Mouse (Mus musculus) forebrain, embryonic 13.5 days (tissue): ENCODE data around the gene Gm20388. TPM values are rescaled to one million over a fixed set of nuclear protein-coding genes. Genes with fewer than 3 reads are reported as not detected.
A peak's percentile ranks its signal among the peaks of the same experiment; 100 is the strongest.

Experiments used
- ATAC-seq: fragments of 200-750 bp; cut with Nextera tagmentation; 2 replicates; pipeline ENCODE4 v1.8.0; 2017
- H3K27ac ChIP-seq: fragments of 300-500 bp; sonication (generic); 2 replicates; pipeline ENCODE4 v1.5.1; 2015; ENCODE audit warnings: inconsistent platforms, mild to moderate bottlenecking, moderate library complexity
- H3K27me3 ChIP-seq: fragments of 300-500 bp; sonication (generic); 2 replicates; pipeline ENCODE4 v1.6.1; 2015; ENCODE audit warnings: mild to moderate bottlenecking, inconsistent platforms
- H3K36me3 ChIP-seq: fragments of 300-500 bp; sonication (generic); 2 replicates; pipeline ENCODE4 v1.6.1; 2015; ENCODE audit warnings: mild to moderate bottlenecking, inconsistent platforms; ENCODE audit not compliant: poor library complexity, severe bottlenecking
- H3K4me1 ChIP-seq: fragments of 300-500 bp; sonication (generic); 2 replicates; pipeline ENCODE4 v1.6.1; 2015; ENCODE audit warnings: inconsistent platforms
- H3K4me2 ChIP-seq: fragments of 300-500 bp; sonication (generic); 2 replicates; pipeline ENCODE4 v1.6.1; 2015; ENCODE audit warnings: inconsistent platforms, mild to moderate bottlenecking, moderate library complexity
- H3K4me3 ChIP-seq: fragments of 300-500 bp; sonication (generic); 2 replicates; pipeline ENCODE4 v1.5.1; 2015; ENCODE audit warnings: mild to moderate bottlenecking, inconsistent platforms
- H3K9ac ChIP-seq: fragments of 300-500 bp; sonication (generic); 2 replicates; pipeline ENCODE4 v1.6.1; 2015; ENCODE audit warnings: mild to moderate bottlenecking, inconsistent platforms
- H3K9me3 ChIP-seq: fragments of 300-500 bp; sonication (generic); replicated peaks from 2 replicates; pipeline ENCODE4 v1.6.1; 2016; ENCODE audit warnings: inconsistent platforms
- WGBS: fragments of 180-500 bp; shearing (Covaris S2); methylation state at CpG from one replicate; pipeline ENCODE4 v1.1.7; 2015; 5-methylcytosine and 5-hydroxymethylcytosine counted together
- polyA plus RNA-seq: library from polyadenylated mRNA; unstranded; fragments of >200 nt; fragmentation: Nextera tagmentation; extraction: Ambion mirVana; gene quantifications from 2 replicates; pipeline ENCODE4 v1.2.1, GENCODE M21; 2015

Gm20388 gene
- polyA plus RNA-seq, 1 experiment from 2014 or later: 5.6 TPM

- peak; percentile 19; the same call in 1 of the 2 replicates for ATAC-seq
- Histone ChIP-seq H3K36me3 (no peaks in the 10 kb centered on the region), H3K4me1 (peaks cover 27% of the 10 kb centered on the region), H3K27ac (no peak overlapping the region), H3K27me3 (no peaks in the 10 kb centered on the region), H3K9ac (no peak overlapping the region), H3K4me3 (no peak overlapping the region), H3K9me3 (no peaks in the 10 kb centered on the region), H3K4me2 (no peak overlapping the region)
- WGBS: 43% methylated on average over 7 of the region's 7 CpGs
These were observed 214.3 kb downstream of the Gm20388 start for GRCm38 (mm10) chr8:120124836-120125389.

DNA sequence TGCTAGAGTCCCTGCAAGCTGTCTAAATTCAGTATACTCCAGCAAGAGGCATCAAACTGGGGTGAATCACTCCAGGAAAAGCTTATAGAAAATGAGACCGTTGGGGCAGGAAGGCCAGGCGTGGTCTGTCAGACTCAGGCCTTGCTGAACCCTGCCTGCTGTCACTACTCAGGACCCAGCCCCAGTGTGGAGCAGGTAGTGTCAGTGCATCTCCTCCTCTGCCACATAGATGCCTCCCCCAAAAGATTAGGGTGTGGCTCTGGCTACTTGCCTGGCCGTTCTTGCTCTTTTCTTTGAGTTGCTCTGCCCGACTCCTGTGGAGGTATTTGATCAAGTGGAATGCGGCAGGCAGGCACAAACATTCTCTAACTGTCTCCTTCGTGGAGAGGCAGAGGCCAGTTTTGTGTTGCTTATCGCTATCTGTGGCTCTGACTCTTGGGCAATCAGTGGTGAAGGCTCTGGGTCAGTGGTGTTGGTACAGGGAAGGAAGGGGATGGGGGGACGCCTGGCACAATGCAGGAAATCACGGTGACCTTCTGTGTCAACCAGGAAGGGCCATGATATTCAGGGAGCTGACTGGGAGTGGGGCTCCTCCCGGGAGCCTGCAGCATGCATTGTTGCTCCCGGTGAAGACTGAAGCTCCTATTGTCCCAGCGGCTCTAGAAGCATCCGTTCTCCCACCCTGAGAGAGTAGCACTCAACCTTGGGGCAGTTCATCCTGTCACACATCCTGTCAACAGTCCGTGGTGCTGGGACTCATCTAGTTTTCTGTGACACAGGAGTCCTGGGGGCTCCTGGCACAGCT is 215.9 kb downstream of the Gm20388 start:
- whole genome bisulfite sequencing: 23% methylated on average over 14 of the region's 14 CpGs
- Histone ChIP-seq H3K27me3 (no peaks in the 10 kb centered on the region), H3K36me3 (no peaks in the 10 kb centered on the region), H3K4me3 (no peak overlapping the region), H3K9me3 (no peaks in the 10 kb centered on the region), H3K4me2 (no peak overlapping the region), H3K4me1 (peaks cover 23% of the 10 kb centered on the region), H3K27ac (0 out of 2 replicates have a peak overlapping the region, but pooled peaks have one; percentile 25), H3K9ac (peak overlapping the region; percentile 4; the same call in 1 of the 2 replicates)
- no peak for ATAC-seq

- H3K27me3 ChIP-seq: no peaks in the 10 kb centered on the region
- H3K4me1 ChIP-seq: peaks cover 20% of the 10 kb centered on the region
- H3K4me2 ChIP-seq: no peak overlapping the region
- ATAC-seq: 0 out of 2 replicates have a peak, but pooled peaks have one; percentile 16
- H3K27ac ChIP-seq: no peak overlapping the region; the same call in 1 of the 2 replicates
- WGBS: 26% methylated on average over 4 of the region's 4 CpGs
- H3K9me3 ChIP-seq: no peaks in the 10 kb centered on the region
- H3K36me3 ChIP-seq: no peaks in the 10 kb centered on the region
- no peak overlapping the region for H3K4me3 ChIP-seq
- H3K9ac ChIP-seq: peak overlapping the region; percentile 18; the same call in 1 of the 2 replicates
These were observed 218.9 kb downstream of the Gm20388 start for GRCm38 (mm10) chr8:120129547-120129946.

DNA sequence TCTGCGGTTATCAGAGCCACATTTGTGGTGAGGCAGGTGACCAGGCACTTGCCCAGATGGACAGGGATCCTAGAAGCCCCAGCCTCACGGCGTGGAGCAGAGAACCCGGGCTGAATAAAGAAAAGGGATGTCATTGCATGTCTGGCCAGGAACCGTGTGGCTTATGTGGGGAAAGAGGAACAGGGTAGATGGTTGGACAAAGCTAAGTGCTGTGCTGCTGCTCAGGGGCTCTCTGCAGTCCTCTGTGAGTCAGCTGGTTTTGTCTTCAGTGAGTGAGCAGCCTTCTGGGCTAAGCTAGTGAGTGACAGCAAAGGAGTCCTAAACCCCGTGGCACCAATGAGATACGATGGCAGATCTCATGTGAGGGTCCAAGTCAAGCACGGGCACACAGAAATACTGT is 220.5 kb downstream of the Gm20388 start:
- Histone ChIP-seq H3K4me3 (no peak overlapping the region), H3K36me3 (no peaks in the 10 kb centered on the region), H3K27me3 (no peaks in the 10 kb centered on the region), H3K4me2 (no peak overlapping the region), H3K27ac (no peak overlapping the region), H3K9me3 (no peaks in the 10 kb centered on the region), H3K4me1 (peaks cover 16% of the 10 kb centered on the region), H3K9ac (no peak overlapping the region)
- ATAC-seq: no peak
- WGBS: 86% methylated on average over 8 of the region's 8 CpGs

- no peak overlapping the region for H3K4me3 ChIP-seq
- H3K27ac ChIP-seq: no peak overlapping the region
- no peaks in the 10 kb centered on the region for H3K36me3 ChIP-seq
- peaks cover 14% of the 10 kb centered on the region for H3K4me1 ChIP-seq
- WGBS: 89% methylated on average over 7 of the region's 7 CpGs
- H3K9ac ChIP-seq: no peak overlapping the region
- H3K9me3 ChIP-seq: no peaks in the 10 kb centered on the region
- H3K4me2 ChIP-seq: no peak overlapping the region
- ATAC-seq: no peak
- no peaks in the 10 kb centered on the region for H3K27me3 ChIP-seq
These were observed 222.5 kb downstream of the Gm20388 start for GRCm38 (mm10) chr8:120133169-120133568.

GRCm38 (mm10) chr8:120135687-120136086 is 225.0 kb downstream of the Gm20388 start:
- H3K9me3 ChIP-seq: no peaks in the 10 kb centered on the region
- H3K27ac ChIP-seq: no peak overlapping the region
- H3K4me3 ChIP-seq: no peak overlapping the region
- no peak overlapping the region for H3K9ac ChIP-seq
- no peaks in the 10 kb centered on the region for H3K36me3 ChIP-seq
- no peak overlapping the region for H3K4me2 ChIP-seq
- H3K4me1 ChIP-seq: peaks cover 14% of the 10 kb centered on the region
- WGBS: 93% methylated on average over 7 of the region's 7 CpGs
- no peaks in the 10 kb centered on the region for H3K27me3 ChIP-seq
- ATAC-seq: no peak

- Histone ChIP-seq H3K9me3 (no peaks in the 10 kb centered on the region), H3K4me3 (no peak overlapping the region), H3K36me3 (no peaks in the 10 kb centered on the region), H3K27ac (peak overlapping the region; percentile 65), H3K9ac (no peak overlapping the region), H3K4me2 (no peak overlapping the region), H3K27me3 (no peaks in the 10 kb centered on the region), H3K4me1 (peaks cover 20% of the 10 kb centered on the region)
- WGBS: 61% methylated on average over 7 of the region's 7 CpGs
- peak; percentile 80 for ATAC-seq
These were observed 226.0 kb downstream of the Gm20388 start for GRCm38 (mm10) chr8:120136618-120137017.

DNA sequence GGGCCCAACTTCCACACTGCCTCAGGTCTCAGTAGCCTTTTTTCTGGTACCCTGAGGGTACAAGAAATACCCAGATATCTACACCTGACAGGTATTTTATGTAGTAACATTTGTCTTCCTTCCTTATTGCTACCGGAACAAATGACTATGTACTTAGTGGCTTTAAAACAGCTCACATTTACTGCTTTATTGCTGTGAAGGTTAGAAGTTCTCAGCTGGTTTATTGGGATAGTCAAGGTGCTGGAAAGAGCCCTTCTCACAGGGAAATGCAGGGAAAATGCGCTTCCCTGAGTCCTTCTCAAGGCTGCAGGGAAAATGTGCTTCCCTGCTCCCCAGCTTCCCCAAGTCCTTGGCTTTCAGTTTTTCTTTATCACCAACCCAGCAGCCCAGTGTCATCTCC is 228.3 kb downstream of the Gm20388 start:
- H3K9me3 ChIP-seq: no peaks in the 10 kb centered on the region
- no peak overlapping the region for H3K4me3 ChIP-seq
- H3K27me3 ChIP-seq: no peaks in the 10 kb centered on the region
- 90% methylated on average over 2 of the region's 2 CpGs for WGBS
- no peaks in the 10 kb centered on the region for H3K36me3 ChIP-seq
- H3K4me2 ChIP-seq: no peak overlapping the region
- peaks cover 31% of the 10 kb centered on the region for H3K4me1 ChIP-seq
- no peak for ATAC-seq
- no peak overlapping the region for H3K9ac ChIP-seq
- no peak overlapping the region for H3K27ac ChIP-seq

- Histone ChIP-seq H3K9me3 (no peaks in the 10 kb centered on the region), H3K4me3 (no peak overlapping the region), H3K27ac (no peak overlapping the region), H3K27me3 (no peaks in the 10 kb centered on the region), H3K4me2 (no peak overlapping the region), H3K9ac (no peak overlapping the region), H3K4me1 (peaks cover 45% of the 10 kb centered on the region), H3K36me3 (no peaks in the 10 kb centered on the region)
- no peak for ATAC-seq
- WGBS: 67% methylated on average over 3 of the region's 3 CpGs
These were observed 230.1 kb downstream of the Gm20388 start for GRCm38 (mm10) chr8:120140769-120141168.

- ATAC-seq: peak; percentile 77
- peaks cover 30% of the 10 kb centered on the region for H3K4me1 ChIP-seq
- peak overlapping the region; percentile 78 for H3K27ac ChIP-seq
- no peak overlapping the region for H3K9ac ChIP-seq
- no peaks in the 10 kb centered on the region for H3K27me3 ChIP-seq
- no peak overlapping the region for H3K4me3 ChIP-seq
- H3K36me3 ChIP-seq: no peaks in the 10 kb centered on the region
- H3K9me3 ChIP-seq: no peaks in the 10 kb centered on the region
- 57% methylated on average over 15 of the region's 15 CpGs for WGBS
- H3K4me2 ChIP-seq: 0 out of 2 replicates have a peak overlapping the region, but pooled peaks have one; percentile 6
These were observed 233.4 kb downstream of the Gm20388 start for GRCm38 (mm10) chr8:120143911-120144651.

- ATAC-seq: peak; percentile 38; the same call in 1 of the 2 replicates
- no peak overlapping the region for H3K9ac ChIP-seq
- no peak overlapping the region for H3K4me3 ChIP-seq
- 49% methylated on average over 12 of the region's 12 CpGs for WGBS
- no peaks in the 10 kb centered on the region for H3K27me3 ChIP-seq
- no peaks in the 10 kb centered on the region for H3K9me3 ChIP-seq
- H3K4me1 ChIP-seq: peaks cover 30% of the 10 kb centered on the region
- H3K27ac ChIP-seq: peak overlapping the region; percentile 78
- H3K4me2 ChIP-seq: peak overlapping the region; percentile 6; the same call in 1 of the 2 replicates
- no peaks in the 10 kb centered on the region for H3K36me3 ChIP-seq
These were observed 234.1 kb downstream of the Gm20388 start for GRCm38 (mm10) chr8:120144652-120145301.
